ENCODE assay signal across 14 mouse cellular contexts in the genomic region with DNA sequence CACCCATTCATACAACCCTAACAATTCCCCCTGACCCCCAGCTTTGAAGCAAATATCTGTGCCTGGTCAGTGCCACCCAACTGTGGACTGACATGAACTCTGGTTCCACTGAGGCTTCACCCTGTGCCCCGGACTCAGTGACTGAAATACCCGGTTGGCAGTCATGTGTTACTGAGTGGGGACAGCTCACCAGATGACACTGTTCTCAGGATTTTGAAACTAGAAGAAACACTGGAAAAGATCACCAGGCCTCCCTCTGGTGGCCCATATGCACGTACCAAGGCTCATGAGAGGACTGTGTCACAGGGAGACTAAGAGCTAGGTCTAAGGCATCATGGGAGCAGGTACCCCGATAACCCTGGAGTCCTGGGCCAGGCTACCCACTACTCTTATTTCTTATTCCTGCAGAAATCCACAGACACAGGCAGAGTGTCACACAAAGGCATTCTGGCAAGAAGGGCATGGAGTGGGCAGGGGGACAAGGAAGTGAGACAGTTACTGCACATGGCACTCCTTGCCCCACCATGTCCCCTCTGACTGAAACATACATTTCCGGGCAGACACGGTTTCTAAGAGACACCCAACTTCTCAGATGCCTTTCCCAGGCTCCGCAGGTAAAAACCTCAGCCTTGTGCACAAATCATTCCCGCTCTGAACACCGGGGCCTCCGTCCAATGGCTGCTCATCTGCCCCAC. TPM values are rescaled to one million over a fixed set of nuclear protein-coding genes. Genes with fewer than 3 reads are reported as not detected.
A peak's percentile ranks its signal among the peaks of the same experiment; 100 is the strongest.
DNase-seq lines count a peak whose midpoint lies in the region; ATAC-seq and TF ChIP-seq lines count a peak whose summit lies in the region.
"Had no signal": no experiment of that assay in that cellular context is flagged by ENCODE, and none has a peak within 500 bp of the region (broad histone marks: within the 10 kb centered on the region; RNA-seq: fewer than 3 reads in every experiment).

No protein-coding gene starts in this region.

- H3K9me3 ChIP-seq in liver, postnatal 0 days (ENCODE audit: low read length): no peaks in the 10 kb centered on the region
- H3K9me3 ChIP-seq in liver, embryonic 11.5 days (ENCODE audit: control insufficient read depth, low read length): no peaks in the 10 kb centered on the region
- no peaks in the 10 kb centered on the region for H3K9me3 ChIP-seq in stomach, embryonic 16.5 days (replicated peaks; ENCODE audit: control insufficient read depth, low read length)
- H3K9me3 ChIP-seq: lung, embryonic 15.5 days; midbrain, embryonic 12.5 days had no signal

- TF ChIP-seq EP300 in heart, adult 2 months (IDR thresholded peaks at IDR 0.05; ENCODE audit: insufficient read depth, low read depth, low read length): no peak
- TF ChIP-seq EP300 in liver, postnatal 0 days (IDR thresholded peaks at IDR 0.05; ENCODE audit: low read depth): no peak

- 88% methylated on average over 10 of the region's 10 CpGs for WGBS in heart, adult 2 months
- 76% methylated on average over 10 of the region's 10 CpGs for WGBS in liver, postnatal 0 days (ENCODE audit: insufficient replicate concordance)
- WGBS in liver, embryonic 11.5 days: 79% methylated on average over 10 of the region's 10 CpGs
- WGBS in stomach, embryonic 16.5 days: 71% methylated on average over 10 of the region's 10 CpGs

- H3K9ac ChIP-seq in heart, adult 2 months (ENCODE audit: low read depth, low read length): no peak overlapping the region
- no peak overlapping the region for H3K9ac ChIP-seq in liver, postnatal 0 days (replicated peaks)
- H3K9ac ChIP-seq in liver, embryonic 11.5 days (ENCODE audit: low read depth, low read length): no peak overlapping the region
- H3K9ac ChIP-seq in stomach, embryonic 16.5 days (ENCODE audit: low read length): no peak overlapping the region
- H3K9ac ChIP-seq: lung, embryonic 15.5 days; midbrain, embryonic 12.5 days had no signal

- H3K4me1 ChIP-seq in heart, adult 2 months (ENCODE audit: control insufficient read depth, insufficient read depth, low read length): peaks cover 23% of the 10 kb centered on the region
- H3K4me1 ChIP-seq in liver, postnatal 0 days (ENCODE audit: insufficient read depth): no peaks in the 10 kb centered on the region
- H3K4me1 ChIP-seq in liver, embryonic 11.5 days (replicated peaks; ENCODE audit: control insufficient read depth, insufficient read depth, low read length): peaks cover 5% of the 10 kb centered on the region; the same call in 1 of the 2 replicates
- H3K4me1 ChIP-seq in stomach, embryonic 16.5 days (ENCODE audit: control insufficient read depth, insufficient read depth, low read length): peaks cover 19% of the 10 kb centered on the region

- no peak for DNase-seq in heart, adult 2 months
- no peak for DNase-seq in heart, postnatal 4 days
- DNase-seq in liver, postnatal 0 days: no peak
- no peak for DNase-seq in liver, embryonic 11.5 days (ENCODE audit: low spot score)
- no peak for DNase-seq in cerebellum, adult 18-20 months
- no peak for DNase-seq in left cerebral cortex, postnatal 14 days (ENCODE audit: low spot score in 2 of 2)
- DNase-seq: gastrocnemius, postnatal 25 days; layer of hippocampus, postnatal 36 days; thymus, postnatal 36 days had no signal

- H3K79me2 ChIP-seq in heart, adult 2 months (replicated peaks; ENCODE audit: control insufficient read depth, insufficient read depth, low read length): no peaks in the 10 kb centered on the region

- TF ChIP-seq POLR2A in heart, adult 2 months (IDR thresholded peaks at IDR 0.05; ENCODE audit: insufficient read depth, low read depth, low read length): no peak

- H3K4me3 ChIP-seq in heart, adult 2 months: no peak overlapping the region
- no peak overlapping the region for H3K4me3 ChIP-seq in liver, postnatal 0 days (ENCODE audit: low read depth, low read length)
- no peak overlapping the region for H3K4me3 ChIP-seq in liver, embryonic 11.5 days (ENCODE audit: low read depth, low read length)
- no peak overlapping the region for H3K4me3 ChIP-seq in stomach, embryonic 16.5 days (replicated peaks; ENCODE audit: low read length)
- H3K4me3 ChIP-seq: lung, embryonic 15.5 days; midbrain, embryonic 12.5 days had no signal

- no peak overlapping the region for H3K4me2 ChIP-seq in liver, postnatal 0 days (ENCODE audit: low read depth, low read length)
- H3K4me2 ChIP-seq in liver, embryonic 11.5 days: no peak overlapping the region
- peak overlapping the region; percentile 10 for H3K4me2 ChIP-seq in stomach, embryonic 16.5 days (ENCODE audit: low read depth, low read length)
- H3K4me2 ChIP-seq: lung, embryonic 15.5 days; midbrain, embryonic 12.5 days had no signal

- ATAC-seq in liver, postnatal 0 days: no peak
- ATAC-seq in liver, embryonic 11.5 days (replicated peaks; ENCODE audit: low FRiP score): no peak
- peak; percentile 24; the same call in 1 of the 2 replicates for ATAC-seq in granulocyte monocyte progenitor cell, adult 5-6 weeks (replicated peaks; ENCODE audit: poor library complexity, severe bottlenecking)
- ATAC-seq in stomach, embryonic 16.5 days (ENCODE audit: insufficient read depth, low FRiP score): peak; percentile 37
- ATAC-seq: forebrain, embryonic 16.5 days had no signal

- TF ChIP-seq CTCF in heart, adult 2 months (IDR thresholded peaks at IDR 0.05): peak; percentile 29
- TF ChIP-seq CTCF in liver, postnatal 0 days (IDR thresholded peaks at IDR 0.05; ENCODE audit: low read depth): 0 out of 2 replicates have a peak, but pooled peaks have one; percentile 24

- no peak overlapping the region for H3K27ac ChIP-seq in heart, adult 2 months
- H3K27ac ChIP-seq in liver, postnatal 0 days (ENCODE audit: low read depth): no peak overlapping the region
- H3K27ac ChIP-seq in liver, embryonic 11.5 days (ENCODE audit: low read depth, low read length): no peak overlapping the region
- peak overlapping the region; percentile 77 for H3K27ac ChIP-seq in stomach, embryonic 16.5 days (ENCODE audit: low read length)
- H3K27ac ChIP-seq: lung, embryonic 15.5 days; midbrain, embryonic 12.5 days had no signal

- H3K36me3 ChIP-seq in heart, adult 2 months (ENCODE audit: control insufficient read depth, insufficient read depth, low read length): no peaks in the 10 kb centered on the region
- H3K36me3 ChIP-seq in liver, postnatal 0 days (replicated peaks; ENCODE audit: insufficient read depth, low read length): no peaks in the 10 kb centered on the region
- H3K36me3 ChIP-seq in liver, embryonic 11.5 days (ENCODE audit: control insufficient read depth, insufficient read depth, low read length): no peaks in the 10 kb centered on the region
- H3K36me3 ChIP-seq in stomach, embryonic 16.5 days (ENCODE audit: control insufficient read depth, insufficient read depth, low read length): no peaks in the 10 kb centered on the region
- H3K36me3 ChIP-seq: lung, embryonic 15.5 days; midbrain, embryonic 12.5 days had no signal

- no peaks in the 10 kb centered on the region for H3K27me3 ChIP-seq in heart, adult 2 months (ENCODE audit: control insufficient read depth, insufficient read depth, low read length)
- H3K27me3 ChIP-seq in liver, postnatal 0 days (ENCODE audit: insufficient read depth, low read length): no peaks in the 10 kb centered on the region
- no peaks in the 10 kb centered on the region for H3K27me3 ChIP-seq in liver, embryonic 11.5 days (replicated peaks; ENCODE audit: control insufficient read depth, insufficient read depth, low read length)
- no peaks in the 10 kb centered on the region for H3K27me3 ChIP-seq in stomach, embryonic 16.5 days (ENCODE audit: control insufficient read depth, insufficient read depth, low read length)
- H3K27me3 ChIP-seq: lung, embryonic 15.5 days; midbrain, embryonic 12.5 days had no signal

- intact Hi-C loops in heart, adult 2 months (cut with DNase I): loop anchor here (2.0 kb wide), 1 partner anchor 81 kb away; no protein-coding TSS in a partner anchor
- intact Hi-C loops in left cerebral cortex, postnatal 14 days (cut with DNase I): no loop called here

RNA-seq across cellular contexts. Expression of a gene that starts 34.2 kb away (rescaled TPM):
- total RNA-seq in heart, adult 2 months (2021): 1 to 10 TPM; 5.1 to 7.0 TPM
- polyA plus RNA-seq in heart, adult 2 months (2012; rRNA removed): 6.7 and 7.8 TPM in 2 replicates
- total RNA-seq in heart, postnatal 4 days (2021): 10 to 100 TPM; 14.6 to 15.8 TPM
- 0.81 and 1.0 TPM in 2 replicates for polyA plus RNA-seq in liver, postnatal 0 days (2015; fragmentation: Nextera tagmentation; extraction: Ambion mirVana)
- polyA plus RNA-seq in liver, embryonic 11.5 days (2014; fragmentation: Nextera tagmentation; extraction: Ambion mirVana): 4.1 and 5.0 TPM in 2 replicates
- total RNA-seq in granulocyte monocyte progenitor cell, adult 5-6 weeks (2014; fragmentation: Nextera tagmentation): 8.1 and 19.2 TPM in 2 replicates
- total RNA-seq in granulocyte monocyte progenitor cell, adult 5-6 weeks (2017): 5.4 and 8.2 TPM in 2 replicates
- polyA plus RNA-seq in stomach, embryonic 16.5 days (2015; fragmentation: Nextera tagmentation; extraction: Ambion mirVana): 2.1 and 3.2 TPM in 2 replicates
- 10 to 100 TPM; 55.5 to 56.7 TPM for total RNA-seq in left cerebral cortex, postnatal 14 days (2021)

Comparison
In these comparisons a context has a peak if more than half of its experiments do, and no peak if none do; other contexts are left out.
1. ATAC-seq: peak in granulocyte monocyte progenitor cell, adult 5-6 weeks (single experiment) and stomach, embryonic 16.5 days (single experiment); none in liver, postnatal 0 days (single experiment) and liver, embryonic 11.5 days (single experiment).